Mouse (Mus musculus): Measurements from ENCODE around the gene Nav2. TPM values are rescaled to one million over a fixed set of nuclear protein-coding genes. Genes with fewer than 3 reads are reported as not detected.
A peak's percentile ranks its signal among the peaks of the same experiment; 100 is the strongest.

Nav2 gene
- total and polyA plus RNA-seq, 2 experiments from 2014 or later = 16.3 to 44.0 TPM

DNA sequence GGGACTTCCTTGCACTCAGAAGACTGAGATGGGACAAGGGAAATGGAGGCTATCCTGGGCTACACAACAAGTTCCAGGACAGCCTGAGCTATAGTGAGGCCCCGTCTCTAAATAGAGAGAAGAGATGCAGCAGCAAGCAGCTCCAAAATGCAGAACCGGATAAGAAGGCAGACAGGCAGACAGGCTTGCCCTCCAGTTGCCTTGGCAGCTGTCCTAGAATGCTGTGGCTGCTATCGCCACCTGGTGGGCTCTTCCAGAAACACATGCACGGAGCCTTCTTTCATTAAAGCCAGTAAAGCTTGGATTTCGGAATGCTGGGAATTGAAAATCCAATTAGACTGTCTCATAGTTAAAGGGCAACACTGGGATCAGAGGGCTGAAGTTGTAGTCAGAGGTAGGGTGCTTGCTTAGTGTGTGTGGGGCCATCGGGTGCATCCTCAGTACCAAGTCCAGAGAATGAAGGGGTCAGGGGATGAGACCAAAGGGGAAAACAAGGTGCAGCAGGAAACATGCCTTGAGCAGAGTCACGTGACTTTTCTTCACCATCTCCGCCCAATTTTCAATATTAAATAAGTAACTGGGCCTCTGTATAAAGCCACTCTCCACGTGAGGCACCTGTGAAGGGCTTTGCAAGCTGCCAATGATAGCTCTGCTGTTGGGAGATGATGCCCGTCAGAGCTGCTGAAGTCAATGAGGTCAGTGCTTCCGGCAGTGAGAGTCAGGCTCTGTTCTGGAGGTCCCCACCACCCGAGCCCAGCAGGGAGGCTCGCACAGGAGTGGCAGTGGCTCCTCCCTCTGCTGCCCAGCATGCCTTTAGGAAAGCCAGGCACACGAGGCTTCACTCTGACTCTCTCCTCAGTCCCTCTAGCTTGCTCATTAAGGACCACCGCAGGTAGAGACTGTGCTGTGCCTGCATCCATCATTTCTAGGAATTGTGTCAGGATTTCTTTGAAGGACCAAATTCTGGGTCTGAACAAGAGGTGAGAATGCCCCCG, 364.2 kb downstream of the Nav2 start:
- no peaks in the 10 kb centered on the region for H3K36me3 ChIP-seq (ENCODE audit: insufficient read depth)
- peak; percentile 13; the same call in 1 of the 2 replicates for ATAC-seq

GRCm38 (mm10) chr7:49273907-49274656, 365.6 kb downstream of the Nav2 start:
- Histone ChIP-seq H3K4me2 (ENCODE audit: low read depth) (no peak overlapping the region), H3K9me3 (ENCODE audit: low read length) (no peaks in the 10 kb centered on the region), H3K4me1 (ENCODE audit: insufficient read depth) (peaks cover 8% of the 10 kb centered on the region), H3K27ac (ENCODE audit: low read depth, low read length) (no peak overlapping the region), H3K4me3 (ENCODE audit: low read depth, low read length) (no peak overlapping the region), H3K36me3 (ENCODE audit: insufficient read depth) (no peaks in the 10 kb centered on the region), H3K27me3 (ENCODE audit: insufficient read depth, low read length) (no peaks in the 10 kb centered on the region), H3K9ac (no peak overlapping the region)
- WGBS = 77% methylated on average over 13 of the region's 13 CpGs
- DNase-seq = no peak
- no peak for ATAC-seq
- TF ChIP-seq CTCF (IDR thresholded peaks at IDR 0.05; ENCODE audit: low read depth) = no peak

More for the DNA sequence above, 364.2 kb downstream of the Nav2 start:
- Histone ChIP-seq H3K9ac (no peak overlapping the region), H3K4me3 (ENCODE audit: low read depth, low read length) (no peak overlapping the region), H3K27me3 (ENCODE audit: insufficient read depth, low read length) (no peaks in the 10 kb centered on the region), H3K9me3 (ENCODE audit: low read length) (no peaks in the 10 kb centered on the region), H3K27ac (ENCODE audit: low read depth, low read length) (no peak overlapping the region), H3K4me2 (ENCODE audit: low read depth) (no peak overlapping the region), H3K4me1 (ENCODE audit: insufficient read depth) (peaks cover 16% of the 10 kb centered on the region)
- WGBS = 23% methylated on average over 16 of the region's 16 CpGs
- TF ChIP-seq CTCF (IDR thresholded peaks at IDR 0.05; ENCODE audit: low read depth) = peak; percentile 96
- peak; percentile 95 for DNase-seq

- 49% methylated on average over 8 of the region's 8 CpGs for WGBS
- H3K9ac ChIP-seq = no peak overlapping the region
- no peak for DNase-seq
- no peaks in the 10 kb centered on the region for H3K27me3 ChIP-seq (ENCODE audit: insufficient read depth, low read length)
- H3K4me1 ChIP-seq (ENCODE audit: insufficient read depth) = peaks cover 6% of the 10 kb centered on the region; the same call in 1 of the 2 replicates
- H3K36me3 ChIP-seq (ENCODE audit: insufficient read depth) = no peaks in the 10 kb centered on the region
- TF ChIP-seq CTCF (IDR thresholded peaks at IDR 0.05; ENCODE audit: low read depth) = no peak
- H3K9me3 ChIP-seq (ENCODE audit: low read length) = no peaks in the 10 kb centered on the region
- no peak overlapping the region for H3K27ac ChIP-seq (ENCODE audit: low read depth, low read length)
- ATAC-seq = no peak
- H3K4me2 ChIP-seq (ENCODE audit: low read depth) = no peak overlapping the region
- no peak overlapping the region for H3K4me3 ChIP-seq (ENCODE audit: low read depth, low read length)
Observed at GRCm38 (mm10) chr7:49274676-49275075, 366.2 kb downstream of the Nav2 start.

GRCm38 (mm10) chr7:49276163-49276562, 367.6 kb downstream of the Nav2 start:
- no peak overlapping the region for H3K4me2 ChIP-seq (ENCODE audit: low read depth)
- H3K36me3 ChIP-seq (ENCODE audit: insufficient read depth) = no peaks in the 10 kb centered on the region
- no peak overlapping the region for H3K4me3 ChIP-seq (ENCODE audit: low read depth, low read length)
- H3K27ac ChIP-seq (ENCODE audit: low read depth, low read length) = no peak overlapping the region
- no peak for TF ChIP-seq CTCF (IDR thresholded peaks at IDR 0.05; ENCODE audit: low read depth)
- 79% methylated on average over 8 of the region's 8 CpGs for WGBS
- no peaks in the 10 kb centered on the region for H3K27me3 ChIP-seq (ENCODE audit: insufficient read depth, low read length)
- no peak for ATAC-seq
- no peak overlapping the region for H3K9ac ChIP-seq
- peaks cover 6% of the 10 kb centered on the region; the same call in 1 of the 2 replicates for H3K4me1 ChIP-seq (ENCODE audit: insufficient read depth)
- no peaks in the 10 kb centered on the region for H3K9me3 ChIP-seq (ENCODE audit: low read length)
- no peak for DNase-seq

- Histone ChIP-seq H3K36me3 (ENCODE audit: insufficient read depth) (0 out of 2 replicates have a peak, but pooled peaks cover 2% of the 10 kb centered on the region), H3K9ac (no peak overlapping the region), H3K4me1 (ENCODE audit: insufficient read depth) (peaks cover 6% of the 10 kb centered on the region; the same call in 1 of the 2 replicates), H3K4me2 (ENCODE audit: low read depth) (no peak overlapping the region), H3K27ac (ENCODE audit: low read depth, low read length) (peak overlapping the region; percentile 46; the same call in 1 of the 2 replicates), H3K9me3 (ENCODE audit: low read length) (no peaks in the 10 kb centered on the region), H3K27me3 (ENCODE audit: insufficient read depth, low read length) (no peaks in the 10 kb centered on the region), H3K4me3 (ENCODE audit: low read depth, low read length) (no peak overlapping the region)
- DNase-seq (peak; percentile 30), ATAC-seq (0 out of 2 replicates have a peak, but pooled peaks have one; percentile 5)
- TF ChIP-seq CTCF (IDR thresholded peaks at IDR 0.05; ENCODE audit: low read depth) = no peak
- 73% methylated on average over 4 of the region's 4 CpGs for WGBS
Observed at GRCm38 (mm10) chr7:49277685-49278084, 369.2 kb downstream of the Nav2 start.

GRCm38 (mm10) chr7:49278531-49278930, 370.0 kb downstream of the Nav2 start:
- H3K4me2 ChIP-seq (ENCODE audit: low read depth) = no peak overlapping the region
- H3K27me3 ChIP-seq (ENCODE audit: insufficient read depth, low read length) = no peaks in the 10 kb centered on the region
- TF ChIP-seq CTCF (IDR thresholded peaks at IDR 0.05; ENCODE audit: low read depth) = no peak
- ATAC-seq (no peak), DNase-seq (no peak)
- H3K4me3 ChIP-seq (ENCODE audit: low read depth, low read length) = no peak overlapping the region
- H3K4me1 ChIP-seq (ENCODE audit: insufficient read depth) = peaks cover 6% of the 10 kb centered on the region; the same call in 1 of the 2 replicates
- H3K27ac ChIP-seq (ENCODE audit: low read depth, low read length) = peak overlapping the region; percentile 40; the same call in 1 of the 2 replicates
- H3K36me3 ChIP-seq (ENCODE audit: insufficient read depth) = 0 out of 2 replicates have a peak, but pooled peaks cover 2% of the 10 kb centered on the region
- WGBS = 63% methylated on average over 2 of the region's 2 CpGs
- no peaks in the 10 kb centered on the region for H3K9me3 ChIP-seq (ENCODE audit: low read length)
- H3K9ac ChIP-seq = no peak overlapping the region
